Mouse (Mus musculus) embryonic fibroblast, embryonic 13.5 days (primary cell): Measurements from ENCODE around the gene Flot1. TPM values are rescaled to one million over a fixed set of nuclear protein-coding genes. Genes with fewer than 3 reads are reported as not detected.

Experiments
- H3K27ac ChIP-seq: 2 replicates; pipeline ENCODE4 v1.5.1; 2012; ENCODE audit warnings: low read length, control low read depth, inconsistent platforms; ENCODE audit not compliant: insufficient read depth
- H3K4me1 ChIP-seq: 2 replicates; pipeline ENCODE4 v1.6.1; 2011; ENCODE audit warnings: low read length; ENCODE audit not compliant: control insufficient read depth, insufficient read depth
- H3K4me3 ChIP-seq: 2 replicates; pipeline ENCODE4 v1.5.1; 2011; ENCODE audit warnings: mild to moderate bottlenecking, control low read depth, low read length; ENCODE audit not compliant: insufficient read depth
- CTCF ChIP-seq: IDR thresholded peaks from 2 replicates; pipeline ENCODE4 v1.5.1; 2011; ENCODE audit warnings: mild to moderate bottlenecking, control low read depth, low read length, moderate library complexity, borderline replicate concordance; ENCODE audit not compliant: insufficient read depth
- POLR2A ChIP-seq: IDR thresholded peaks from 2 replicates; pipeline ENCODE4 v1.6.1; 2011; ENCODE audit warnings: low read depth, mild to moderate bottlenecking, control low read depth, low read length, moderate library complexity
- polyA plus RNA-seq: library from polyadenylated mRNA; stranded (reverse); fragments of >200 nt; gene quantifications from 2 replicates; pipeline ENCODE4 v1.2.4, GENCODE M21; 2011; ENCODE audit warnings: low read depth; ENCODE audit not compliant: missing spikeins, insufficient read length

The Flot1 gene
- polyA plus RNA-seq, 1 experiment = 66.3 TPM

DNA sequence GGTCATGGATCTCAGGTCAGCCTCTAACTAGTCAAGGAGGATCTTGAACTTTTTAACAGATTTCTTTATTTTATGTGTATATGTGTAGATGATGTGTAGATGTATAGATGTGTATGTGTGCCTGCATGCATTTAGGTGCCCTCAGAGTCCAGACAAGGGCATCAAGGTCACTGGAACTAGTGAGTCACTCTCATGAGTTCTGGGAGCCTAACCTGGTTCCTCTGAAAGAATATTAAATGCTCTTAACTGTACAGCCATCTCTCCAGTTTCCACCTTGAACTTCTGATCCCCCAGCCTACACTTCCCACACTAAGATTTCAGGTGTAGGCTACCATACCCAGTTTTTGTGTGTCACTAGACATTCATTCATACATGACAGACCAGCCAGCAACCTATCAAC is 35.5 kb upstream of the Flot1 start:
- Histone ChIP-seq H3K27ac (no peak overlapping the region), H3K4me3 (no peak overlapping the region), H3K4me1 (no peaks in the 10 kb centered on the region)
- TF ChIP-seq POLR2A = no peak
- no peak for TF ChIP-seq CTCF

DNA sequence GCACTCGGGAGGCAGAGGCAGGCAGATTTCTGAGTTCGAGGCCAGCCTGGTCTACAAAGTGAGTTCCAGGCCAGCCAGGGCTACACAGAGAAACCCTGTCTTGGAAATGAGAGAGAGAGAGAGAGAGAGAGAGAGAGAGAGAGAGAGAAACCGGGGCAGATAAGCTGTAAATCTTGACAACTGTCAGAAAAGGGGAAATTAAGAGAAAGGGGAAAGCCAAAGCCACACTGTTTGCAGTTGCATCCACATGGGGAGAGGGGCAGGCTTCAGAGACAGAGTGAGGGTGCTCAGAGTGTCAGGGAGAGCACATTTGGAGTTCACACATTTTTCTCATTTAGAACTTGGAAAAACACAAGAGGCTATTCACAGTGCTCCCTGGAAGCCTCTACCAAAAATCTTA is 35.0 kb upstream of the Flot1 start:
- H3K4me1 ChIP-seq = no peaks in the 10 kb centered on the region
- H3K4me3 ChIP-seq = no peak overlapping the region
- H3K27ac ChIP-seq = no peak overlapping the region
- no peak for TF ChIP-seq POLR2A
- TF ChIP-seq CTCF = no peak

GRCm38 (mm10) chr17:35790933-35791332 is 32.1 kb upstream of the Flot1 start:
- H3K4me1 ChIP-seq = no peaks in the 10 kb centered on the region

DNA sequence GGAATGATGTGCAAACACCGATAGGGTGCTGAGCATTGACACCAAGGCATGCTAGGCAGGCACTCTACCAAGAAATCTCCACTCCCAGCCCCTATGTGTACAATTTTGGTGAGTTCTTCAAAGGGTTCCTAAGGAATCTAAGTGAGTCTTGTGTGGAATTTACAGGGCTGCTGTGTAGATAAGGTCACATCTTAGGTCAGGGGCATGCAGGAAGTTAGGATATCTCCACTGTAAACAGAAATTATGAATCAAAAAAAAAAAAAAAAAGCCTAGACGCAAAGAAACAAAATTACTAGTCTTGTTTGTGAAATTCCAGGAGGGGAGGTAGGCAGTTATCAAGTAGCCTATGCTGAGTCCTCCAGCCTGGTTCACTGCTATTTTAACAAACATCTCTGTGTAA is 30.2 kb upstream of the Flot1 start:
- TF ChIP-seq CTCF (no peak), POLR2A (no peak)
- Histone ChIP-seq H3K4me1 (no peaks in the 10 kb centered on the region), H3K4me3 (no peak overlapping the region), H3K27ac (no peak overlapping the region)

More at GRCm38 (mm10) chr17:35790933-35791332, 32.1 kb upstream of the Flot1 start:
- H3K27ac ChIP-seq = no peak overlapping the region
- no peak overlapping the region for H3K4me3 ChIP-seq
- no peak for TF ChIP-seq POLR2A
- TF ChIP-seq CTCF = no peak

- Histone ChIP-seq H3K4me3 (no peak overlapping the region), H3K4me1 (no peaks in the 10 kb centered on the region), H3K27ac (no peak overlapping the region; the same call in 1 of the 2 replicates)
- TF ChIP-seq POLR2A (no peak), CTCF (no peak)
These were observed 27.9 kb upstream of the Flot1 start for GRCm38 (mm10) chr17:35795099-35795498.

DNA sequence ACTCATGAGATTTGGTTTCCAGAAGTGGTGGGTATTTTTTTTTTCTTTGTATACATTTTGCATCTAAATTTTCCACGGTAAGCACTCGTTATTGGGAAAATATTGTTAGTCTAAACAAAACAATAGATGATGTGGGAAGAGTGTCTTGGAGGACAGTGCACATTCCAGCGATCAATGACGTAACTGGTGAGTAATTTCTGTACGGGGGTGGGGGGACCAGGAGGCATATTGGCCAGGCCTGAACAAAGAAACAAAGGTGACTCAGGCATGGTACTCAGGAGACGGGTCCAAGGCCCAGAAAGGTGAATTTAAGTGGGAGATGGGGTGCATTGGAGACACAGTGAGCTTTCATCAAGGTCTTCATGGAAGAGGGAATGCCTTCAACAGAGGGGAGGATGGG is 27.4 kb upstream of the Flot1 start:
- Histone ChIP-seq H3K4me3 (no peak overlapping the region), H3K27ac (no peak overlapping the region), H3K4me1 (no peaks in the 10 kb centered on the region)
- TF ChIP-seq POLR2A (no peak), CTCF (no peak)

GRCm38 (mm10) chr17:35796835-35797234 is 26.2 kb upstream of the Flot1 start:
- no peaks in the 10 kb centered on the region for H3K4me1 ChIP-seq
- H3K4me3 ChIP-seq = no peak overlapping the region
- H3K27ac ChIP-seq = no peak overlapping the region
- no peak for TF ChIP-seq CTCF
- TF ChIP-seq POLR2A = no peak

DNA sequence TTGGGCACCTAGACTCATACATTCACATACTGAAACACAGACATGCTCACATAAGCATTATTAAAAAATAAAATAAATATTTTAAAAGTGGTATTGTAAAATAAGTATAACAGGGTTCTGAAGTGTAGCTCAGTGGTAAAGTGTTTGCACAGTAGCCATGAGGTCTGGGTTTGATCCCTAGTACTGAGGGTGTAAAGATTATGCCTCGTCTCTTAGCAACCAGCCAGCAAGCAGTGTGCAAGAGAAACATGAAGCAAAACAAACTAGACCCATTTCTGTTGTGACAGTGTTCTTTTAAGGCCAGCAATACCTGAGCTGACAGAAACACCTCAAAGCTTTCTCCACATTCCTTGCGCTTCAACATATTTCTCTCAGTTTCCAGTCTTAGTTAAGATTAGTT is 22.1 kb upstream of the Flot1 start:
- no peak overlapping the region for H3K27ac ChIP-seq
- TF ChIP-seq POLR2A (no peak), CTCF (no peak)
- no peak overlapping the region for H3K4me3 ChIP-seq
- no peaks in the 10 kb centered on the region for H3K4me1 ChIP-seq

DNA sequence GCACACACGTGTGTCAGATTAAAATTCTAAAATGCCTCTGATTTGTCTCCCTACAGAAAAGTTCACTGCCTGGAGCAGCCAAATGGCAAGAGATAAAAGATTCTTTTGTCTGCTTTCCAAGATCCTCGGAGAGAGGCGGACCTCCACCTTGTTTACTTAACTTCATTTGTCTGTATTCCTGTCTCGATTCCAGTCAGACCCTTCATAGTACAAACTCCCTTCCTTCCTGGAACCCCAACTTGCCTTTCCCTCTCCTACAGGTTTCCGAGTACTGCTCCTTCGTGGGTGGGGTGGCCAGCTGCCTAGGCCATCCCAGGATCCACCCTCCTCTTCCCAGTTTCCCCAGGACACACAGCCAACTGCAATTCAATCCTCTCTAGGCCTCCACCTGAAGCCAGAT is 20.0 kb upstream of the Flot1 start:
- Histone ChIP-seq H3K27ac (no peak overlapping the region), H3K4me3 (no peak overlapping the region), H3K4me1 (no peaks in the 10 kb centered on the region)
- TF ChIP-seq POLR2A (no peak), CTCF (no peak)

DNA sequence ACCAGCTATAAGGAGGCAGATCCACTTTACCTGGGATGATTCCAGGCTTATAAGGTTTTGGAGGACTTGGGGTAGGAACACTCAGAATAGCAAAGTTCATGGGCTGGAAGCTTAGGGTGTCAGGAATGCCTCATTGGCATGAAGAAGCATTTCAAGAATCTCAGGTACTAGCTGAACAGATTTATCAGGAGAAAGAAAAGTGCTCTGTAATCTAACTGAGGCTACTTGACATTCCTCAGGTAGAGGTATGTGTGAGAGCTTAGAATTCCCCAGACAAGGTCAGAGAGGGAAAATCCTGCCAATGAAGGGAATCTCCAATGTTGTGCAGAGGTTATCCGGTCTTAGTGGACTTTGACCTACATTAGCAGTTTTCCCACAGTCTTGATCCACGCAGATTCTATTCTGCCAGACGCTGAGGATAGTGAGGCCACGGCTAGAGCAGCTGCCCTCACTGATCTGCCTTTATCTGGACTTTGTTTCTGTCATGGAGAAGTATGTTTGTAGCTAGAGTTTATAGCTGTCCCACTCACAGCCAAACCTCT is 19.1 kb upstream of the Flot1 start:
- H3K27ac ChIP-seq = no peak overlapping the region
- H3K4me3 ChIP-seq = no peak overlapping the region
- no peak for TF ChIP-seq CTCF
- no peak for TF ChIP-seq POLR2A
- no peaks in the 10 kb centered on the region for H3K4me1 ChIP-seq

DNA sequence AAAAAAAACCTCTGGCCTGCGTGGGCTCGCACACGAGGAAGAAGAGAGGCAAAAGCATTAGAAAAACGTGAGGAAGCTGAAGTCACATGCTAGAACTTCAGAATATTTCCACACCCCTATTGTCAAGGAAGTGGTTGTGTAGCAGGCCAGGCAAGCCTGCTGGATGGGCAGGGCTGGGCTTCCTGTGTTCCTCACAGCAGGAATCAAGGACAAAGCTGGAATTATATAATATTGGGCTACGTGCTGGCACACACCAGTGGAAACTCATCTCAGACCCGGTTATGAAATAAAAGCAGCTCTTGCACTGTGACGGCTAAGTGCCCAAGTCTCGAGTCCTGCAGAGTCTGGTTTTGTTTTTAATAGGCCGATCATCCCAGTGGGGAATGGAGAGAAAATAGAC is 15.0 kb upstream of the Flot1 start:
- Histone ChIP-seq H3K27ac (no peak overlapping the region), H3K4me3 (no peak overlapping the region), H3K4me1 (peaks cover 14% of the 10 kb centered on the region)
- TF ChIP-seq CTCF = no peak
- TF ChIP-seq POLR2A = no peak
